Mouse (Mus musculus) lung, postnatal 36 days (tissue): ENCODE data around the gene Rpl35.
"Not testable (repeated sequence)": the region's sequence is repeated elsewhere in the genome, so short reads cannot be mapped to it uniquely, and the experiment has no call there.

ENCODE experiments used
- DNase-seq: peaks from one replicate; pipeline ENCODE4 v3.0.0; 2022; ENCODE audit warnings: mixed read lengths

Gene Rpl35

DNA sequence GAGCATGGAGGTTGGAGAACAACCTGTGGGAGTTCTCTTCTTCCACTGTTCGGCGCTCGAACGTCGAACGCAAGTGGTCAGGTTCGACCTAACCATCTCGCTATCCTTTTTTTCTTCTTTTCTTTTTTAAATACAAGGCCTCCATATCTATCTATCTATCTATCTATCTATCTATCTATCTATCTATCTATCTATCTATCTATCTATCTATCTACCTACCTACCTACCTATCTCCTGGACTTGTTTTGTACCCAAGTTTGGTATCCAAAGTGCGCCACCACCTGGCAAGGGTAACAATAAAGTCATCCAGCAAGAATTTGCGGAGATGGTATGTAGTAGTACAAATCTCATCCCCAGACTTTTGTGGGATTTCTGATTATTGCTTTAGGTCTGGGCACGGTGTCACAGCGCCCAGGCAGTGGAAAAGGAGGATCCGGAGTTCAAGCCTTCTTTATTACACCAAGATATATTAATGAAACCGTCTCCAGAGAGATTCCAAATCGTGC is at the start of gene Rpl35:
TSS of gene Rpl35 (minus strand) at position 51 of the 506 bp plus-strand sequence.
- DNase-seq, result peak; percentile 76

DNA sequence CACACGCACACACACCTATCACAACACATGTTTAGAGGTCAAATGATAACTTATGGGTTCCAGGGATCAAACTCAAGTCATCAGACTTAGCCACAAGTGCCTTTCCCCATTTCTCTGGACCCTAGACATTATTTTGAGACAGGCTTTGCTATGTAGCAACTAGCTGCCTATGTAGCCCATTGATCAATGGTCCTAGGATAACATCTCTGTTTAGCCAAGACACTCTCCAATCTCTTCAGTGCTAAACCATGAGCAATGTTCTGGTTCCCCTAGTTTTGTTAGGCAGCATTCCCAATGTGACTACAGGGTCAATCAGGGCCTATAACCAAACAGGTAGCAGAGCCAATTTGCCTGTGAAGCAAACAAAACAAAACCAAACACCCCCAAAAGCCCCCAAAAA is 43.1 kb upstream of the Rpl35 start:
- no peak for DNase-seq

DNA sequence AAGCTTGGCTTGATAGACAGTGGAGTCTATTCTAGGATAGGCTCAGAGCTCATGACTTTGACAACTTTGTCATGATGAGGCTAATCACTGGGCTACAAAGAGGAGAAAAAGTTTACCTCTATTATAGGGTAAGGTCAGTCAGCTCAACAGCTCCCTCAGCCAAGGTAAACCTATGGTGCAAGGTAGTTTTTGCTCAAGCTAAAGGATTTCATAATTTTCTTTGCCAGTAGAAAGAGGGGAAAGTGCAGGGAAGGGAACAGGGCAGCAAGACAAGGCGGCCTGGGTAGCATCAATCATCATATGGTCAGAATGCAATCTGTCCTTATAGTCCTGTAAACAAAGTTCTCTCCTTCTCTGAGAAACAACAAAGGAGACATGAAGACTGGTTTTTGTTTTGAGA is 34.8 kb upstream of the Rpl35 start:
- no peak for DNase-seq

DNA sequence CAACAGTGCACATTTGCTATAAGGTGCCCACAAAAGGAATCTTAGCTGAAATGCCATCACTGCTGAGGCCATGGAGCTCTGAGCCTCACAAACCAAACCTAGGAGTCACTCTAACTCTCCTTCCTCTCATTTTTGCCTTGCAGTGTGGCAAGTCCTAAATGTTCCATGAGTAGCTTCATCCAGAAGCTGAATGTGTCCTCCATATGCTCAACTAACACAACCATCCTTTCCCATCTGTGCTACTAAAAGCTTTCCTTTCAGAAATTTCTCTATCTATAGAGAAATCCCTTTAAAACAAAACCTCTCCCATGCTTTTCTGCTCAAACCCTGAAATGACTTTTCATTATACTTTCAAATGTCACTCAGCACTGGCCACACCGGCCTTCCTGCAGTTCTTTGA is 26.2 kb upstream of the Rpl35 start:
- no peak for DNase-seq

GRCm38 (mm10) chr2:39020004-39020403 is 14.6 kb upstream of the Rpl35 start:
- no peak for DNase-seq

DNA sequence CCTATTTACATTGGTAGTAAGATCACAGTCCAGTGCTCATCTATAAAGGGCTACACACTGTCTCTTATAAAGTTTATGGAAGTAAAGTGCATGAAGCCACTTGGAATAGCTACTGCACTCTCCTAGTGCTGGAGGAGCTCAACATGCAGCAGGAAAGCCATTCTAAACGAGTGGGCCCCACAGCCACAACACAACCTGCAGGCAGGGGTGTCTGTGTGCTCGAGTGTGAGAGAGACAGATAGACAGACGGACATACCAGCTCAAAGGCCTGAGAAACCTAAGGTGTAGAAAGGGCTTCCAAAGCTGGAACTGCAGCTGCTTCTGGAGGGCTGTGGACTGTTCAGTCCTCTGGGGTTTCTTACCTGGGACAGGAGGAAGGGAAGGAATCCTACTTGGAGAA is 11.2 kb upstream of the Rpl35 start:
- no peak for DNase-seq

GRCm38 (mm10) chr2:39012768-39013279 is 7.4 kb upstream of the Rpl35 start:
- no peak for DNase-seq

DNA sequence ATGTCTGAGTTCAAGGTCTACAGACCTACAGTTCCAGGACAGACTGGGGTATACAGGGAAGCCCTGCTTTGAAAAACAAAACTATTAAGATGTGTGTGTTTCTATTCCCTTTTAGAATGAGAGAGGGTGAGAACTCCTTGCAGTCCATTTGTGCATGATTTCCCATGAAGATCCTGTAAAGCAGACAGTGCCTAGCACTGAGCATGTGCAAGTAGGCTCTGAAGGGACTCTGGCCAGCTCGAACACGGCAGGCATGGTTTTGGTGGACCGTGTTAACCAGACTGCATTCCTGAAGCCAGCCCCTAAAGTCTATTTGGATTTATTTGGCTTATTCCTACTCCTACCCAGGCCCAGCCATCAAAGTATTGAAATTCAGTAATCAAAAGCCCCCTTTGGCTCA is 6.5 kb upstream of the Rpl35 start:
- no peak for DNase-seq

DNA sequence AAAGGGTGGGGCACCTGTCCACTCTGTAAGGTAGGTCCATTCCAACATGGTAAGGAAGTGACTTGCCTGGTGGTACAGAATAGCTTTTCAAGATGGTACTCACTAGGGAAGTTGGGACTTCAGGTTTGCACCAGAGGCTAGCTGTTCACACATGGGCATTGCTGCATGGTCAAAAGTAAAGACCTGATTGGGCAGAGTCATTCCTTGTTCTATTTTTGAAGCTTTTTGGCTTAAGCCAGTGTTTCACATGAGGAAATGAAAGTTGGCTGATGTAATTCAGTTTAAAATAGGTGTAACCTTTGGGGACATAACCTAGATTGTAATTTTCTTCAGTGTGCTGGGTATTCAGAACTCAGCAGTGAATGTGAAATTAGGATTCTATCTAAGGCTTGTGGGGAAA is 5.8 kb upstream of the Rpl35 start:
- DNase-seq, result peak; percentile 24

DNA sequence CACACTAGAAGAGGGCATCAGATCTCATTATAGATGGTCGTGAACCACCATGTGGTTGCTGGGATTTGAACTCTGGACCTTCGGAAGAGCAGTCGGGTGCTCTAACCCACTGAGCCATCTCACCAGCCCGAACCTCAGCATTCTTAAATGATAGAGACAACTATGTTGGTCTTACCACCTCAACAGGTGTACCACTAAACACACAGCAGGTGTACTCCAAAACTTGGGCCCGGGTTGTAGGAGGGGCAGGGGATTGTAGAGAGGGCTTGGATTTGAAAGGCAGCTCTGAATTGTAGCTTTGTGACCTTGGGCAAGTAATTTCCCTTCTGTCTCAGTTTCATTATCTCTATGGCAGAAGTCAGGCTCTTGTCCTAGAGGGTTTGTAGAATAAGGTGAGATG is 4.7 kb upstream of the Rpl35 start:
- DNase-seq, result not testable (repeated sequence)

DNA sequence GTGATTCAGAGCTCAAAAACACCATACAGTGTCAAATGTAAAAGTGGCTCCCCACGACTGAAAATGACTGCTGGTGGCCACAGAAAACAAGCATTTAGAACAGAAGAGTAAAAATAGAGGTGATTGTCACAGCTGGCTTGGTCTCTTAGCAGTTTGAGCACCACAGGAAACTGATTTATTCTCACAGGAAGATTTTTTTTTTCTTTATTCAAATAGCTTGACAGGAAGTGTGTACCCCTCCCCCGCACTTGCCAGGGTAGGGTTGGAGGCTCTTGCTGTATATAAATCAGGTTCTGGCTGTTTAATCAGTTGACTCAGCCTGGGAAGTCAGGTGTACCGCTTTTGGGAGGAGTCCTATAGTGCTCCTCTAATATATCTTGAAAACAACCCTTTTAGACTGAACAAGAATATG is 3.5 kb upstream of the Rpl35 start:
- peak; percentile 76 for DNase-seq

DNA sequence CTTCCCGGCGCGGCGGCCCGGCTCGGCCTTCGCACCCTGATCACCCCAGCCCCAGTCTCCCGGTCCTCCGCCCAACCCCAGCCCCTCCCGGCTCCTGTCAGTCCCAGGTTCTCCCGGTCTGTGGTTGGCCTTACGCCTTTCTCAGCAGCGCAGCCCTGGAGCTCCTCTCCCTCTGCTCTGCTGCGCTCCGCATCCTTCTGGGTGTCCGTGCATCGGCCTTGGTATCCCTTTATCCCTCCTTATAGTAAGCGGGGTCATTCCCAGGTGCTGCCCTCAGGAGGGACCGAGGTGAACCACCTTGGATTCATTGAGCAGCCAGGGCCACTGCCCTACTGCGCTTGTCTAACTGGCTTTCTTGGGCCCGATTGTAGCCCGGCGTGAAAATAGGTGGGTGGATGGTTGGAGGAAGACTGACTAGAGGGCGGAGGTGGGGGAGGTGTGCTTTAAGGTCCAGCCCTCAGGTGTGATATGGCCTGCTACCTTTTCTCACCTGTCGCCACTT is 3.0 kb upstream of the Rpl35 start:
- peak; percentile 32 for DNase-seq

GRCm38 (mm10) chr2:39007865-39008264 is 2.4 kb upstream of the Rpl35 start:
- DNase-seq, result peak; percentile 95

DNA sequence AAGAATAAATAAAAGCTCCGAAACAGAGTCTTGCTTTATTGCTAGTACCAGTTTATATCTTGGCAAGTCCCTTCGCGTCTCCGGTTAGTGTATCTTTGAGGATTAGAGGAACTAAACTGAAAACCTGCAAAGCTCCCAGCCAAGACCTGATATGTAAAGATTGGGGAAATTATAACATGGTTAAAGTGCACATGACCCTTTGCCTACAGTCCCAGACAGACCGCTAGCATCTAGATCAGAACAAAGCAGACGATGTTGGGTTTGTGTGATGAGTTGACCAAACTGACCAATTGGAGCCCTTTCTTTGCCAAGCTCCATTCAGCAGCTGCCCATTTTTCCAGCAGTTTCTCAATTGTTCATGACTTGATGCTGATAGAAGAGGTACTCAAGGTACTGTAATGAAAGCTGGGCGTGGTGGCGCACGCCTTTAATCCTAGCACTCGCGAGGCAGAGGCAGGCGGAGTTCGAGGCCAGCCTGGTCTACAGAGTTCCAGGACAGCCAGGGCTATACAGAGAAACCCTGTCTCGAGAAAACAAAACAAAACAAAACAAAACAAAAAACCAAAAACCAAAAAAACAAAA is 816 bp upstream of the Rpl35 start:
- DNase-seq, result no peak

- DNase-seq, result peak; percentile 96
These were observed 466 bp downstream of the Rpl35 start, which contains the start of gene Arpc5l for GRCm38 (mm10) chr2:39004880-39005435. TSS of gene Arpc5l (plus strand) at chr2:39005348.

GRCm38 (mm10) chr2:39004372-39004771 is 1.1 kb downstream of the Rpl35 start:
- DNase-seq, result no peak

DNA sequence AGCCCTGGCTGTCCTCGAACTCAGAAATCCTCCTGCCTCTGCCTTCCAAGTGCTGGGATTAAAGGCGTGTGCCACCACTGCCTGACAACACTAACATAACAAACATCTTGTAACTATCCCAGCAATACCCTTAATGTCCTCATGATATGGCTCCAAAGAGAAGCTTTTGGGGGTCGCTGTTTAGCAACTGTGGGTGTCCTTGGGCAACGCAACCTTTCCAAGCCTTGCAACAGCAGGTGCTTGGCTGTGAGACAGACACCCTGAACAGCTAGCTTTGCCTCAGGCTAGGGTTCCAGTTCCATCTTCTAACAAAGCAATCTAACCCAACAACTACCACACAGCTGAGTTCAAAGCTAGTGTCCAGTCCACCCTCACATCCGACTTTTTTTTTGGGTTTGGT is 1.9 kb downstream of the Rpl35 start:
- no peak for DNase-seq

DNA sequence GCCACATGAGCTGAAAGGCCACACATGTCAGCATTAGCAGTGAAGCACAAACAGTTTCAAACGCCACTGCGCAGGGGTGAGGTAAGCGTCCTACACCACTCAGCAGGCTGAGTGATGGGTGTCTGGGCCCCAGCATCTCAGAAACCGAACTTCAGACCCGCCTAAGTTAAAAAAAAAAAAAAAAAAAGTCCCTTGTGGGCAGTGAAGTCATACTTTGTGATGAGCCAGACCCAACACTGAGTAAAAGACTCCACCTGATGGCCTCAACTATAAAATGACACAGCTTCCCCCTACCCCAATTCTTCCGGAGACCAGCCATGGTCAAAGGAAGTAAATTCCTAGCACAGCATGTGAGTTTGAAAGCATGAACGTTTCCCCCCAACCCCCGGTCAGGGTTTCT is 2.3 kb downstream of the Rpl35 start:
- DNase-seq, result no peak

DNA sequence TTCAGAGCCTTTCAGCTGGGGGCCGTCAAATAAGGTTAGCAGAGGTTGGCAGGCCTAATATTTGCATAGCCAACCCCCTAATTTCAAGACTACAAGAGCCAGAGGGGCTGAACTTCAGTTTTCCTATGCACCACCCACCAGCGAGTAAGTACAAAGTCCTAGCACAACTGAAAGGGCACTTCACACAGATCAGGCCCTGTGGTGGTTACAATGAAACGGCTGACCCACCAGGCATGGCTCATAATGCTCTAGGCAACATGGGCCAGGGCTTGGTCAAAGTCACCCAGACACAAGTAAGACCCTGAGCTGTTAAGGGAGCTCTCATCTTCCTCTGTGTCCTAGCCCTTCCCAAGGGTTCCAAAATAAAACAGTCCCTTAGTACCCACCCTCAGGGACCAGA is 3.6 kb downstream of the Rpl35 start:
- DNase-seq, result no peak

GRCm38 (mm10) chr2:39000587-39000919 is 4.9 kb downstream of the Rpl35 start:
- no peak for DNase-seq

DNA sequence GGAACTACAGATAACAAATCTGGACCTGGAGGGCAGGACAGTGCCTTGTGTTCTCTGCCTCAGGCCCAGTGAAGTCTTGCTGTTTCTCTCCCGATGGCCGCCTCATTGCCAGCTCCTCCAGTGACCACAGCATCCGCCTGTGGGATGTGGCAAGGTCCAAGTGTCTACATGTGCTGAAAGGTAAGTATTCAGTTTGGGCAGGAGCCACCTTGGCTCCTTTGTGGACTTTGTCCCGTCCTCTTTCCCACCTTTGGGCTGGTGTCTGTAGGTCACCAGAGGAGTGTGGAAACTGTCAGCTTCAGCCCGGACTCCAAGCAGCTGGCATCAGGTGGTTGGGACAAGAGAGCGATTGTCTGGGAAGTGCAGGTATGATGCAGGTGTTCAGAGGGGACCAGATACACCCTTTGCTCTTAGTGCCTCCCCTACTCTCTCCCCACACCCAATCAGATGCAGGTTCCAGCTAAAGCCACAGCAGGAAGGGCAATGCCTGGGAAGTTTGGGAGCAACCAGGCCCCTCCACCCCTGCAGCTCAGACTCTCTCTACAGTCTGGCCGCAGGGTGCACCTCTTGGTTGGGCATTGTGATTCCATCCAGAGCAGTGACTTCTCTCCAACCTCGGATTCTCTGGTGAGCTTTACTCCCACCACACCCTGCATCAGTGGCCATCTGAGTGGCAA is 5.4 kb downstream of the Rpl35 start:
- no peak for DNase-seq

GRCm38 (mm10) chr2:38999381-38999780 is 6.0 kb downstream of the Rpl35 start:
- DNase-seq, result no peak

DNA sequence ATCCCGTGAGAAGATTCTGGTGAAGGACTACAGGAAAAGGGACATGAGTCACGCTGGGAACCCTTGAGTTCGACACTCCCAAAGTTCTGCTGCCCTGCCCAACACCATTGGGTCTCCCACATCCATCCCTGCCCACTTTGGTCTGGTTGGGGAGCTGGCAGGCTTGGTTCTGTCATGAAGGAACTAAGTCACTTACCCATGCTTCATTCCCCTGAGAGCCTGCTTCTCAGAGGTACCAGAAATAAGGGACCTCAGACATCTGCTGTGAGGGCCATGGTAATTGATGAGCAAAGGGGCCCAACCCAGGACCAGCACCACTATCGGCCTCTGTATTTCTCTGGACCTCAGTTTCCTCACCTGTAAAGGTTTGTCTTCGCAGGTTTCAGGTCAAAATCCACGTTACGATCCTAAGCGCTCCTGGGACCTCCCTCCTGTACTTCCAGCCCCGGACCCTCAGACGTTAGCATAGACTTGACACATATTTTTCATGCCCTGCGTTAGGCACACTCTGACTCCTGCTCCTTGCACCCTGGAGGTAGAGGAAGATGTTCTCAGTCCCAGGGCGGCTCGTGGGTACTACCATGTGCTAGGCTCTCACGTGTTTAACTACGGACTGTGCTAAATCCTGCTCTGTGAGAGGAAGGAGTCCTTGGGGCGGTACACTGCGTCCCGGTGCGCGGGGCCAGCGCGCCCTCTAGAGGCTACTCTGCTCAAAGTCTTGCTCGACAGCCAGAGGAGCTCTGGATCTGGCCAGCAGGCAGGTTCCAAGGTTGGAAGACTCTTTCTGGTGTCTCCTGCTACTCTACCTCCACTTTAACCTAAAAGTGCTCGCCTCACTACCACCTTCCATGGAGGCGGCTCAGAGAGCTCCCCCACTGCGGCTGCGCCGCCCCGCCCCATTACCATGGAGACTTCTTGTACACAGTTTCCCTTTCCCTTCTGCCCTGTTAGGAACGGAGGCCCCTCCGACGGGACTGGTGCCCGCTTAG is 7.7 kb downstream of the Rpl35 start, which contains the start of gene Wdr38:
TSS of gene Wdr38 (plus strand) at position 91 of the 989 bp plus-strand sequence.
- peak; percentile 94 for DNase-seq
